Mouse (Mus musculus) liver, embryonic 13.5 days (tissue): ENCODE measurements at regions not wholly inside any gene's neighbourhood (a gene's known extent, or its start where the extent isn't known, plus 50 kb on each side); places are given as distances from the start of the nearest gene placed in this dataset.

Experiments
- ATAC-seq: fragments of 200-750 bp; cut with Nextera tagmentation; 2 replicates; pipeline ENCODE4 v1.8.0; 2017; ENCODE audit warnings: low read depth, mild to moderate bottlenecking, moderate number of reproducible peaks, moderate library complexity
- DNase-seq: peaks from one replicate; pipeline ENCODE4 v3.0.0; 2022
- H3K27ac ChIP-seq: fragments of 300-500 bp; sonication (generic); 2 replicates; pipeline ENCODE4 v1.5.1; 2015; ENCODE audit warnings: moderate library complexity, mild to moderate bottlenecking, inconsistent platforms
- H3K27me3 ChIP-seq: fragments of 300-500 bp; sonication (generic); 2 replicates; pipeline ENCODE4 v1.6.1; 2015; ENCODE audit warnings: mild to moderate bottlenecking, inconsistent platforms
- H3K36me3 ChIP-seq: fragments of 300-500 bp; sonication (generic); 2 replicates; pipeline ENCODE4 v1.6.1; 2015; ENCODE audit warnings: mild to moderate bottlenecking, inconsistent platforms
- H3K4me1 ChIP-seq: fragments of 300-500 bp; sonication (generic); replicated peaks from 2 replicates; pipeline ENCODE4 v1.6.1; 2015; ENCODE audit warnings: inconsistent platforms
- H3K4me2 ChIP-seq: fragments of 300-500 bp; sonication (generic); 2 replicates; pipeline ENCODE4 v1.6.1; 2015; ENCODE audit warnings: inconsistent platforms, mild to moderate bottlenecking, moderate library complexity
- H3K4me3 ChIP-seq: fragments of 300-500 bp; sonication (generic); replicated peaks from 2 replicates; pipeline ENCODE4 v1.5.1; 2015; ENCODE audit warnings: mild to moderate bottlenecking, inconsistent platforms
- H3K9ac ChIP-seq: fragments of 300-500 bp; sonication (generic); 2 replicates; pipeline ENCODE4 v1.6.1; 2015; ENCODE audit warnings: mild to moderate bottlenecking, inconsistent platforms
- H3K9me3 ChIP-seq: fragments of 300-500 bp; sonication (generic); replicated peaks from 2 replicates; pipeline ENCODE4 v1.6.1; 2016; ENCODE audit warnings: inconsistent platforms
- WGBS: fragments of 180-500 bp; shearing (Covaris S2); methylation state at CpG from one replicate; pipeline ENCODE4 v1.1.7; 2015; ENCODE audit not compliant: insufficient replicate concordance; 5-methylcytosine and 5-hydroxymethylcytosine counted together

- ATAC-seq (no peak), DNase-seq (no peak)
- no peak overlapping the region for H3K9ac ChIP-seq
- H3K4me2 ChIP-seq, result no peak overlapping the region
- no peak overlapping the region for H3K4me3 ChIP-seq
- no peaks in the 10 kb centered on the region for H3K27me3 ChIP-seq
- H3K36me3 ChIP-seq, result no peaks in the 10 kb centered on the region
- H3K4me1 ChIP-seq, result no peaks in the 10 kb centered on the region
- H3K27ac ChIP-seq, result no peak overlapping the region
- WGBS, result 37% methylated on average over 12 of the region's 12 CpGs
- H3K9me3 ChIP-seq, result no peaks in the 10 kb centered on the region
These were observed 75.0 kb upstream of the 1700025G04Rik start for GRCm38 (mm10) chr1:152164843-152165489.

DNA sequence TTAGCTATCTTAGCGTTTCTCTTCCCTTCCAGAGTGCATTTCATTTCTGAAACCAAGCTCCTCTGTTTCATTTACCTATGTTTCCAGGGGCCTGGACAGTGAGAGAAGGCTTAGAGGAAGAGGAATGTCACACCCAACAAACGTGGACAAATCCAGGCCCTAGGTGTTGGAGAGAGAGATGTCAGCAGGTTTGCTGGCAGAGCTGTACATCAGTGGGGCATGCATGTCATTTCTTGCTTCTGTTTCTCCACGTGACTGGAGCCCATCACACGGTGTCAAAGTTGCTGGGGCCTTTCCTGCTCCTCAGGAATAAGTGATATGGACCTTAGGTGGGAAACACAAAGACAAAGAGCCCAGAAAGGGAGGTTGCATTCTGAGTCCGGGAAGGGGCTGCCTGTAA, 74.3 kb upstream of the 1700025G04Rik start:
- ATAC-seq (no peak), DNase-seq (no peak)
- Histone ChIP-seq H3K27ac (no peak overlapping the region), H3K9ac (no peak overlapping the region), H3K4me3 (no peak overlapping the region), H3K4me2 (no peak overlapping the region), H3K9me3 (no peaks in the 10 kb centered on the region), H3K36me3 (no peaks in the 10 kb centered on the region), H3K27me3 (no peaks in the 10 kb centered on the region), H3K4me1 (no peaks in the 10 kb centered on the region)
- WGBS, result 47% methylated on average over 5 of the region's 5 CpGs

DNA sequence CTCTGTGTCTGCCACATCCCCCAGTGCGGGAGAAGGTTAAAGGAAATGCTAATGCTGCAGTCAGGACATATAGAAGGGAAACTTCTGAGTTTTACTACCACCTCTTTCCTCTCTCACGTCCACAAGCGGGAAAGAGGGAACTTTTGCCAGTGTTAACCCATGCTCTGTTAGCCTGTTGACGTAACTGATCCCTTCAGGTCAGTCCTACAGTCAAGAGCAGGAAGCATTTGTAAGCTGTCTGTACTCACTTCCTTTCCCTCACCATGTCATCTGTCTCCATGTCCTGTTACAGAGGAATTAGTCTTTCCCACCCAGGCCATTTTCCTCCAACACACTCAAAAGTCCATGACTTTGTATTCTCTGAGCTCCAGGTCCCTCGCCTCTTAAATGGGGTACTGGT, 62.5 kb upstream of the 1700025G04Rik start:
- Histone ChIP-seq H3K4me3 (no peak overlapping the region), H3K27ac (no peak overlapping the region), H3K36me3 (no peaks in the 10 kb centered on the region), H3K9me3 (no peaks in the 10 kb centered on the region), H3K9ac (no peak overlapping the region), H3K27me3 (no peaks in the 10 kb centered on the region), H3K4me2 (no peak overlapping the region), H3K4me1 (no peaks in the 10 kb centered on the region)
- ATAC-seq, result no peak
- no peak for DNase-seq
- 36% methylated on average over 5 of the region's 5 CpGs for WGBS

GRCm38 (mm10) chr1:152148731-152149130, 58.8 kb upstream of the 1700025G04Rik start:
- DNase-seq (no peak), ATAC-seq (no peak)
- WGBS, result 70% methylated on average over 3 of the region's 3 CpGs
- no peaks in the 10 kb centered on the region for H3K9me3 ChIP-seq
- H3K4me3 ChIP-seq, result no peak overlapping the region
- no peak overlapping the region for H3K9ac ChIP-seq
- no peaks in the 10 kb centered on the region for H3K27me3 ChIP-seq
- no peaks in the 10 kb centered on the region for H3K4me1 ChIP-seq
- H3K27ac ChIP-seq, result no peak overlapping the region
- H3K36me3 ChIP-seq, result no peaks in the 10 kb centered on the region
- H3K4me2 ChIP-seq, result no peak overlapping the region

DNA sequence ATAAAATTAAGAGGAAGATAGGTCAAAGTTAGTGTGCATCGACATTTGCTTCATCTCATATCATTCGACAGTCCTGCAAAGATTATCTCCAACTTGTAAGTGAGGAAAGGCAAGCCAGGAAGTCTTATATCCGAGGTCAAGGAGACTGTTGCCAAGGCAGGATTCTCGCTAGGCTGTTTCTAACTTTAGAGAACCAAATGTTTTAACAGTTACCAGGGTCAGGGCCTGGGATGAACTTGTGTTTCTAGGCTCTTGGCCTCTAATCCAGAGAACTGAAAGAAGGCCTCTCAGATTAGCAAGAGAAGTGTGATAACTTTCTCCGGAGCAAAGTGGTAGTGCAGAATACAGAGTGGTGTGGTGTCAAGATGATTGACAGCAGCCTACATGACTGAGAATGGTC, 50.2 kb upstream of the 1700025G04Rik start:
- no peak overlapping the region for H3K27ac ChIP-seq
- no peak overlapping the region for H3K4me3 ChIP-seq
- H3K36me3 ChIP-seq, result no peaks in the 10 kb centered on the region
- DNase-seq (no peak), ATAC-seq (no peak)
- 56% methylated on average over 5 of the region's 5 CpGs for WGBS
- no peaks in the 10 kb centered on the region for H3K4me1 ChIP-seq
- no peaks in the 10 kb centered on the region for H3K27me3 ChIP-seq
- H3K9ac ChIP-seq, result no peak overlapping the region
- H3K4me2 ChIP-seq, result no peak overlapping the region
- no peaks in the 10 kb centered on the region; the same call in 1 of the 2 replicates for H3K9me3 ChIP-seq
